Mouse (Mus musculus) CH12.LX (cell line): Measurements from ENCODE around the gene Lrrc46. TPM values are rescaled to one million over a fixed set of nuclear protein-coding genes. Genes with fewer than 3 reads are reported as not detected.

ENCODE experiments used
- DNase-seq: peaks from one replicate; pipeline ENCODE4 v3.0.0-alpha.2; 2013; ENCODE audit errors: extremely low read depth
- H3K27ac ChIP-seq: 2 replicates; pipeline ENCODE4 v1.5.1; 2012; ENCODE audit warnings: low read depth, mild to moderate bottlenecking, control low read depth, moderate library complexity; ENCODE audit not compliant: insufficient read depth
- H3K27me3 ChIP-seq: replicated peaks from 2 replicates; pipeline ENCODE3; 2012; ENCODE audit warnings: inconsistent platforms
- H3K36me3 ChIP-seq, 2 experiments: replicated peaks in 1 of 2; 2 replicates each; pipeline versions ENCODE3 to v1.6.1; 2012; ENCODE audit warnings: inconsistent platforms in 1 of 2, low read length in 1 of 2, mild to moderate bottlenecking in 1 of 2, mixed read lengths in 1 of 2, moderate library complexity in 1 of 2; ENCODE audit not compliant: control insufficient read depth in 1 of 2, insufficient read depth in 1 of 2
- H3K4me1 ChIP-seq, 2 experiments: 2 replicates each; pipeline ENCODE4 v1.6.1; 2012; ENCODE audit warnings: inconsistent platforms in 1 of 2, moderate library complexity in 1 of 2; ENCODE audit not compliant: insufficient read depth in 2 of 2, control insufficient read depth in 1 of 2
- H3K4me2 ChIP-seq: 2 replicates; pipeline ENCODE4 v1.6.1; 2012; ENCODE audit warnings: low read depth, mild to moderate bottlenecking, control low read depth; ENCODE audit not compliant: poor library complexity, insufficient read depth, severe bottlenecking
- H3K4me3 ChIP-seq, 3 experiments: fragments of 150-350 bp in 1 of 3; sonication (generic) in 1 of 3; replicated peaks in 1 of 3; 2 replicates each; pipeline versions ENCODE3 to v1.5.1; 2011 to 2012; ENCODE audit warnings: low read depth in 2 of 3, low read length in 2 of 3, mild to moderate bottlenecking in 2 of 3, moderate library complexity in 2 of 3, control low read depth in 1 of 3, improper control_type of control experiment in 1 of 3, inconsistent platforms in 1 of 3, mixed read lengths in 1 of 3; ENCODE audit not compliant: poor library complexity in 1 of 3
- H3K79me2 ChIP-seq: replicated peaks from 2 replicates; pipeline ENCODE4 v1.6.1; 2012; ENCODE audit warnings: mild to moderate bottlenecking, moderate library complexity; ENCODE audit not compliant: control insufficient read depth, poor library complexity, insufficient read depth, severe bottlenecking; ENCODE audit errors: extremely low read depth
- H3K9ac ChIP-seq: 2 replicates; pipeline ENCODE4 v1.6.1; 2012; ENCODE audit warnings: low read depth, mild to moderate bottlenecking, control low read depth, moderate library complexity; ENCODE audit not compliant: insufficient read depth
- H3K9me3 ChIP-seq: replicated peaks from 2 replicates; pipeline ENCODE3; 2012; ENCODE audit warnings: low read length, inconsistent platforms, mixed read lengths
- BHLHE40 ChIP-seq: IDR thresholded peaks from 2 replicates; pipeline ENCODE4 v1.6.1; 2011; ENCODE audit warnings: mild to moderate bottlenecking, low read depth, low read length, improper control_type of control experiment
- CHD1 ChIP-seq: IDR thresholded peaks from 2 replicates; pipeline ENCODE4 v1.6.1; 2012; ENCODE audit warnings: low read depth, low read length, improper control_type of control experiment, inconsistent platforms
- CHD2 ChIP-seq: IDR thresholded peaks from 2 replicates; pipeline ENCODE4 v1.6.1; 2011; ENCODE audit warnings: low read length, improper control_type of control experiment
- EP300 ChIP-seq: IDR thresholded peaks from 2 replicates; pipeline ENCODE4 v1.6.1; 2011; ENCODE audit warnings: low read length, improper control_type of control experiment
- ETS1 ChIP-seq: conservative IDR thresholded peaks from 2 replicates; pipeline ENCODE4 v1.6.1; 2012; ENCODE audit warnings: low read depth, mild to moderate bottlenecking, inconsistent platforms, low read length, improper control_type of control experiment, moderate library complexity
- GABPA ChIP-seq: IDR thresholded peaks from 2 replicates; pipeline ENCODE4 v1.6.1; 2012; ENCODE audit warnings: low read depth, low read length, improper control_type of control experiment, inconsistent platforms; ENCODE audit not compliant: insufficient replicate concordance
- HCFC1 ChIP-seq: IDR thresholded peaks from 2 replicates; pipeline ENCODE4 v1.6.1; 2012; ENCODE audit warnings: low read depth, mild to moderate bottlenecking, inconsistent platforms, low read length, improper control_type of control experiment
- IRF4 ChIP-seq: IDR thresholded peaks from 2 replicates; pipeline ENCODE4 v1.6.1; 2014; ENCODE audit warnings: low read depth, mild to moderate bottlenecking, inconsistent platforms, low read length, improper control_type of control experiment
- JUND ChIP-seq: conservative IDR thresholded peaks from 2 replicates; pipeline ENCODE4 v1.6.1; 2011; ENCODE audit warnings: low read depth, low read length, improper control_type of control experiment
- KAT2A ChIP-seq: IDR thresholded peaks from 2 replicates; pipeline ENCODE4 v1.6.1; 2012; ENCODE audit warnings: low read length, improper control_type of control experiment, inconsistent platforms; ENCODE audit not compliant: insufficient replicate concordance
- MAFK ChIP-seq: IDR thresholded peaks from 2 replicates; pipeline ENCODE4 v1.6.1; 2011; ENCODE audit warnings: low read length, improper control_type of control experiment; ENCODE audit not compliant: insufficient replicate concordance
- MAX ChIP-seq: IDR thresholded peaks from 2 replicates; pipeline ENCODE4 v1.6.1; 2011; ENCODE audit warnings: low read length, improper control_type of control experiment
- MEF2A ChIP-seq: IDR thresholded peaks from 2 replicates; pipeline ENCODE4 v1.6.1; 2014; ENCODE audit warnings: low read depth, mild to moderate bottlenecking, inconsistent platforms, low read length, improper control_type of control experiment, borderline replicate concordance
- MXI1 ChIP-seq: IDR thresholded peaks from 2 replicates; pipeline ENCODE4 v1.6.1; 2011; ENCODE audit warnings: mild to moderate bottlenecking, low read depth, low read length, improper control_type of control experiment
- NELFE ChIP-seq: IDR thresholded peaks from 2 replicates; pipeline ENCODE4 v1.6.1; 2011; ENCODE audit warnings: low read depth, low read length, improper control_type of control experiment
- RAD21 ChIP-seq: IDR thresholded peaks from 2 replicates; pipeline ENCODE4 v1.6.1; 2011; ENCODE audit warnings: low read depth, mild to moderate bottlenecking, low read length, improper control_type of control experiment, moderate library complexity
- RCOR1 ChIP-seq: conservative IDR thresholded peaks from 2 replicates; pipeline ENCODE4 v1.6.1; 2012; ENCODE audit warnings: low read depth, mild to moderate bottlenecking, inconsistent platforms, low read length, improper control_type of control experiment
- SIN3A ChIP-seq: IDR thresholded peaks from 2 replicates; pipeline ENCODE4 v1.6.1; 2012; ENCODE audit warnings: low read length, improper control_type of control experiment, inconsistent platforms
- TBP ChIP-seq: conservative IDR thresholded peaks from 2 replicates; pipeline ENCODE4 v1.6.1; 2011; ENCODE audit warnings: low read depth, low read length, improper control_type of control experiment
- TCF12 ChIP-seq: IDR thresholded peaks from 2 replicates; pipeline ENCODE4 v1.6.1; 2014; ENCODE audit warnings: low read depth, mild to moderate bottlenecking, inconsistent platforms, low read length, improper control_type of control experiment
- ZKSCAN1 ChIP-seq: IDR thresholded peaks from 2 replicates; pipeline ENCODE4 v1.6.1; 2012; ENCODE audit warnings: low read depth, inconsistent platforms, low read length, improper control_type of control experiment, borderline replicate concordance
- ZMIZ1 ChIP-seq: IDR thresholded peaks from 2 replicates; pipeline ENCODE4 v1.6.1; 2012; ENCODE audit warnings: low read depth, mild to moderate bottlenecking, inconsistent platforms, low read length, improper control_type of control experiment
- dilution Hi-C: fragments of 300-500 bp; cut with MboI; formaldehyde crosslinking; loops from 2 replicates; pipeline ENCODE4 v1.14.3; 2020; ENCODE audit warnings: low sequenced_read_pairs; ENCODE audit not compliant: extremely low pct_unique_long_range_greater_than_20kb, extremely low pct_ligation_motif_present
- in situ Hi-C: fragments of 300-500 bp; cut with MboI; formaldehyde crosslinking; loops from 3 replicates; pipeline ENCODE4 v1.14.3; 2019; ENCODE audit warnings: low sequenced_read_pairs, low pct_ligation_motif_present, low pct_unique_long_range_greater_than_20kb, mixed read lengths
- polyA plus RNA-seq: library from polyadenylated mRNA; unstranded; fragments of >175 nt; gene quantifications from 2 replicates; pipeline ENCODE4 v1.2.1, GENCODE M21; 2012; ENCODE audit warnings: low read depth; ENCODE audit not compliant: insufficient read length
- total RNA-seq, 2 experiments: library from RNA; depleted of rRNA; stranded (reverse); fragments of 300-350 nt in 1 of 2; fragments of >200 nt in 1 of 2; gene quantifications; 2 replicates each; pipeline ENCODE4 v1.2.3; 2012 to 2014

Gene Lrrc46
- total and polyA plus RNA-seq, 3 experiments = 0.38 to 0.91 TPM; not detected in 1

DNA sequence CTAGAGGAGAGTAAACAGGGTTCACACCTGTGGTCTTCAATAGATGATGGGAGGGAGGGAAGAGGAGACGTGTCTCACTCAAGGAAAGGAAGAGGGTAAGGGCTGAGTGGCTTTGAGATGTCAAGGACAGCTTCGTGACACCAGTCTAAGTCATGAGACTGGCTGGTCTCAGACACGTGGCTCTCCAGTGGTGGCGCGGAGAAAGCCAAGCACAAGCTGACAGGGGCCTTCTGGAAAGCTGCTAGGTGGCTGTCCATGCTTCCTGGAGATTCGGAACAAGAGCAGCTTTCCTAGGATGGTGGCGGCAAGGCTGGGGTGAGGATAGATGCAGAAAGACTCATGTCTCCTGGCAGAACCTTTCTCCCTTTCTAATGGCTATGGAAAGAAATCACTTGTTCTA lies 2.3 kb downstream of the Lrrc46 start:
- TF ChIP-seq NELFE = no peak
- no peak for TF ChIP-seq HCFC1
- no peak for TF ChIP-seq TCF12
- TF ChIP-seq JUND = no peak
- TF ChIP-seq RCOR1 = no peak
- no peak for TF ChIP-seq TBP
- no peak for TF ChIP-seq MEF2A
- no peak for TF ChIP-seq BHLHE40
- no peak for TF ChIP-seq CHD2
- TF ChIP-seq ZMIZ1 = no peak
- no peak for TF ChIP-seq MAFK
- TF ChIP-seq MXI1 = no peak
- no peak for TF ChIP-seq MAX
- no peak for TF ChIP-seq GABPA
- no peak for TF ChIP-seq ETS1
- dilution Hi-C loops = no loop called here

GRCm38 (mm10) chr11:97036141-97036540 lies 5.1 kb downstream of the Lrrc46 start:
- no peaks in the 10 kb centered on the region for H3K9me3 ChIP-seq
- no peak overlapping the region for H3K4me2 ChIP-seq
- in situ Hi-C loops = no loop called here
- peaks cover 19 to 55% of the 10 kb centered on the region in 2 experiments for H3K36me3 ChIP-seq
- DNase-seq = no peak
- dilution Hi-C loops = no loop called here
- no peaks in the 10 kb centered on the region for H3K79me2 ChIP-seq
- no peaks in the 10 kb centered on the region for H3K27me3 ChIP-seq
- H3K9ac ChIP-seq = no peak overlapping the region
- H3K4me3 ChIP-seq = no peak overlapping the region
- TF ChIP-seq TCF12 (no peak), MXI1 (no peak), MEF2A (no peak), IRF4 (no peak), SIN3A (no peak), BHLHE40 (no peak), EP300 (no peak), KAT2A (no peak), CHD1 (no peak), RAD21 (no peak), ZKSCAN1 (no peak), MAFK (no peak)
- H3K4me1 ChIP-seq = peaks cover 2 to 13% of the 10 kb centered on the region in 2 experiments; a peak in 2 of 4 replicates
- no peak overlapping the region for H3K27ac ChIP-seq

More for the DNA sequence above, 2.3 kb downstream of the Lrrc46 start:
- Histone ChIP-seq H3K79me2 (peaks cover 24% of the 10 kb centered on the region), H3K27me3 (no peaks in the 10 kb centered on the region), H3K27ac (no peak overlapping the region), H3K4me1 (peaks cover 4 to 23% of the 10 kb centered on the region in 2 experiments; a peak in 3 of 4 replicates), H3K4me3 (no peak overlapping the region), H3K9me3 (no peaks in the 10 kb centered on the region), H3K4me2 (no peak overlapping the region), H3K36me3 (peaks cover 1 to 45% of the 10 kb centered on the region in 2 experiments), H3K9ac (no peak overlapping the region)
- DNase-seq = no peak
- in situ Hi-C loops = no loop called here
